In genomic region chr14:40924378-40925113, GRCm38 (mm10) we compare ENCODE assay signal across 8 mouse cellular contexts. TPM values are rescaled to one million over a fixed set of nuclear protein-coding genes. Genes with fewer than 3 reads are reported as not detected.
DNase-seq lines count a peak whose midpoint lies in the region; ATAC-seq lines count a peak whose summit lies in the region.

No protein-coding gene starts in this region.

- peaks cover 53% of the 10 kb centered on the region for H3K4me1 ChIP-seq in erythroblast, embryonic 14.5 days (ENCODE audit: control insufficient read depth)
- H3K4me1 ChIP-seq in embryonic facial prominence, embryonic 11.5 days (ENCODE audit: control insufficient read depth, insufficient read depth, low read length): no peaks in the 10 kb centered on the region
- peaks cover 100% of the 10 kb centered on the region for H3K4me1 ChIP-seq in megakaryocyte, embryonic 14.5 days

- H3K27me3 ChIP-seq in erythroblast, embryonic 14.5 days (ENCODE audit: control insufficient read depth): no peaks in the 10 kb centered on the region
- no peaks in the 10 kb centered on the region for H3K27me3 ChIP-seq in embryonic facial prominence, embryonic 11.5 days (ENCODE audit: control insufficient read depth, insufficient read depth, low read length)
- no peaks in the 10 kb centered on the region for H3K27me3 ChIP-seq in megakaryocyte, embryonic 14.5 days (replicated peaks)

- 42% methylated on average over 10 of the region's 10 CpGs for WGBS in embryonic facial prominence, embryonic 11.5 days

- DNase-seq in B cell, adult 2 months: peak; percentile 61 to 69
- DNase-seq in embryonic facial prominence, embryonic 11.5 days (ENCODE audit: low spot score): peak; percentile 28
- peak; percentile 65 for DNase-seq in kidney, postnatal 10 days
- DNase-seq in gastrocnemius, postnatal 10 days: no peak
- DNase-seq in cerebellum, postnatal 4 days (ENCODE audit: low spot score in 2 of 2): no peak

- H3K4me2 ChIP-seq in embryonic facial prominence, embryonic 11.5 days (ENCODE audit: low read depth, low read length): no peak overlapping the region

- no peaks in the 10 kb centered on the region for H3K9me3 ChIP-seq in erythroblast, embryonic 14.5 days (ENCODE audit: control insufficient read depth, low read length)
- H3K9me3 ChIP-seq in embryonic facial prominence, embryonic 11.5 days (replicated peaks; ENCODE audit: control insufficient read depth, low read length): no peaks in the 10 kb centered on the region
- H3K9me3 ChIP-seq in megakaryocyte, embryonic 14.5 days: no peaks in the 10 kb centered on the region

- no peak for ATAC-seq in erythroblast, adult 5-6 weeks (replicated peaks; ENCODE audit: low FRiP score, poor library complexity, severe bottlenecking)
- ATAC-seq in embryonic facial prominence, embryonic 11.5 days (replicated peaks; ENCODE audit: insufficient number of reproducible peaks, low FRiP score, low TSS enrichment, low read depth): no peak

- H3K27ac ChIP-seq in embryonic facial prominence, embryonic 11.5 days (replicated peaks; ENCODE audit: low read depth, low read length): no peak overlapping the region

- H3K4me3 ChIP-seq in erythroblast, embryonic 14.5 days (replicated peaks): peak overlapping the region; percentile 8
- H3K4me3 ChIP-seq in embryonic facial prominence, embryonic 11.5 days (ENCODE audit: low read depth, low read length): no peak overlapping the region
- peak overlapping the region; percentile 85 for H3K4me3 ChIP-seq in megakaryocyte, embryonic 14.5 days (replicated peaks)

- H3K9ac ChIP-seq in embryonic facial prominence, embryonic 11.5 days (replicated peaks; ENCODE audit: low read length): no peak overlapping the region

- peaks cover 22% of the 10 kb centered on the region for H3K36me3 ChIP-seq in erythroblast, embryonic 14.5 days (ENCODE audit: control insufficient read depth)
- H3K36me3 ChIP-seq in embryonic facial prominence, embryonic 11.5 days (replicated peaks; ENCODE audit: control insufficient read depth, insufficient read depth, low read depth, low read length): no peaks in the 10 kb centered on the region; the same call in 1 of the 2 replicates
- H3K36me3 ChIP-seq in megakaryocyte, embryonic 14.5 days (replicated peaks; ENCODE audit: low read length): peaks cover 97% of the 10 kb centered on the region

RNA-seq across cellular contexts. Expression of gene Sh2d4b, which starts 31.5 kb away (rescaled TPM):
- polyA plus RNA-seq in erythroblast, embryonic 14.5 days (2012): 0.06 and 0.09 TPM in 2 replicates
- not detected in 2 replicates for total RNA-seq in erythroblast, adult 5-6 weeks (2015; ENCODE audit: low replicate concordance)
- total RNA-seq in erythroblast, adult 5-6 weeks (2017; ENCODE audit: low replicate concordance): 0.56 TPM in 1 of 2 replicates, not detected in the other
- 0.50 and 0.66 TPM in 2 replicates for polyA plus RNA-seq in embryonic facial prominence, embryonic 11.5 days (2014; fragmentation: Nextera tagmentation; extraction: Ambion mirVana)
- polyA plus RNA-seq in megakaryocyte, embryonic 14.5 days (2012; ENCODE audit: insufficient read depth, low replicate concordance): 1.1 and 7.2 TPM in 2 replicates
- under 1 TPM; 0.56 to 0.87 TPM for total RNA-seq in gastrocnemius, postnatal 10 days (2021)

RNA-seq across cellular contexts. Expression of gene Tspan14, which starts 42.1 kb away (rescaled TPM):
- polyA plus RNA-seq in erythroblast, embryonic 14.5 days (2012): 0.27 and 0.33 TPM in 2 replicates
- total RNA-seq in erythroblast, adult 5-6 weeks (2015; ENCODE audit: low replicate concordance): 4.0 and 7.3 TPM in 2 replicates
- total RNA-seq in erythroblast, adult 5-6 weeks (2017; ENCODE audit: low replicate concordance): 8.2 and 9.4 TPM in 2 replicates
- polyA plus RNA-seq in embryonic facial prominence, embryonic 11.5 days (2014; fragmentation: Nextera tagmentation; extraction: Ambion mirVana): 92.5 and 95.0 TPM in 2 replicates
- 20.9 and 22.8 TPM in 2 replicates for polyA plus RNA-seq in megakaryocyte, embryonic 14.5 days (2012; ENCODE audit: insufficient read depth, low replicate concordance)
- total RNA-seq in gastrocnemius, postnatal 10 days (2021): 10 to 100 TPM; 17.2 to 19.1 TPM

Comparison
In these comparisons a context has a peak if more than half of its experiments do, and no peak if none do; other contexts are left out.
1. DNase-seq: peak in B cell, adult 2 months (2 of 2), embryonic facial prominence, embryonic 11.5 days (single experiment) and kidney, postnatal 10 days (single experiment); none in gastrocnemius, postnatal 10 days (single experiment) and cerebellum, postnatal 4 days (0 of 2).
2. RNA of gene Tspan14, which starts 42.1 kb away (polyA plus RNA-seq): 92.5 to 95.0 TPM in embryonic facial prominence, embryonic 11.5 days and 20.9 to 22.8 TPM in megakaryocyte, embryonic 14.5 days; 0.27 to 0.33 TPM in erythroblast, embryonic 14.5 days; every median in the first group is over 10 times any median in the second.